Mouse (Mus musculus): Measurements from ENCODE around the gene Gm4981. TPM values are rescaled to one million over a fixed set of nuclear protein-coding genes. Genes with fewer than 3 reads are reported as not detected.
"Not testable (repeated sequence)": the region's sequence is repeated elsewhere in the genome, so short reads cannot be mapped to it uniquely, and the experiment has no call there.

Gene Gm4981
- not detected in 2 replicates for polyA plus RNA-seq (2016; fragmentation: Nextera tagmentation; extraction: Ambion mirVana)

DNA sequence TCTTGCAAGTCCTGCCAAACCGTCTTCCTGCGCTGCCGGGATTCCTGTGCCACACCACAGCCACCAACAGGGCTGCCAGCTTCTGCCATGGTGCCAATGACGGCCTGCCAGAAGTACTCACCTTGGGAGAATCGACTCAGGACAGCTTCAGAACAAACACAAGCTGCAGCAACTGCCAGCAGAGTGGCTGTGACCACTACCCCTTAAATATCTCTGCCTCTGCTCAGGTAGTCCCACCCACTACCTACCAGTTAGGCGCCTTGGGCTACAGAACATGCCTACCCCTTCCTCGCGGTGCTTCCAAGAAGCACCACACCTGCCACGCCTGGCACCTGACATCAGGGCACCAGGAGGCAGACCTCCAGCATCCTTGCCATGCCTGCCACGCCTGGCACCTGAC is at the start of gene Gm4981:
TSS of gene Gm4981 (minus strand) at position 89 of the 400 bp plus-strand sequence.
- Histone ChIP-seq H3K27ac (no peak within 1 kb of the TSS), H3K4me1 (no peaks in the 10 kb centered on the region), H3K4me3 (no peak within 1 kb of the TSS), H3K9ac (no peak within 1 kb of the TSS), H3K9me3 (replicated peaks) (peaks cover 18% of the 10 kb centered on the region), H3K36me3 (no peaks in the 10 kb centered on the region), H3K4me2 (no peak within 1 kb of the TSS), H3K27me3 (replicated peaks) (no peaks in the 10 kb centered on the region)
- WGBS (ENCODE audit: insufficient replicate concordance), result 75% methylated on average over 10 of the region's 10 CpGs
- ATAC-seq, result no peak

DNA sequence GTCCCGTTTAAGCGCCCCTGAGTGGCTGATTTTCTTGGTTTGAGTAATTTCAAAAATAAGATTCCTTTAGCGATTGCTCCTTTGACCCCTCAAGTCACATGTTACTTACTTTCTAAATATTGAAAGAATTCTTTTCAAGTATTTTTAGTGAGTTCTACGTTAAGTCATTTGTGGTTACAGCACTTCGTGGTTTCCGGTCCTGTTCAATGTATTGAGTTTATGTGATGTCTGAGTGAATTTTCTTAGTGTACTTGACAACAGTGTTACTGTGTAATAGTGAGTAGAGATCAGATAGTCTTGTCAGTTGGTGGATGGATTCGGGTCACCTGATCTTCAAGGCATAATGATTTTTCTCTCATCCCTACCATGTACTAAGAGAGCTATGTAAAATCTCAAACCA is 45.7 kb upstream of the Gm4981 start:
- WGBS (ENCODE audit: insufficient replicate concordance), result 78% methylated on average over 7 of the region's 7 CpGs
- H3K36me3 ChIP-seq, result peaks cover 67% of the 10 kb centered on the region
- no peak overlapping the region for H3K4me2 ChIP-seq
- no peaks in the 10 kb centered on the region for H3K4me1 ChIP-seq
- ATAC-seq, result no peak
- H3K27me3 ChIP-seq (replicated peaks), result no peaks in the 10 kb centered on the region
- no peak overlapping the region for H3K9ac ChIP-seq
- H3K9me3 ChIP-seq (replicated peaks), result no peaks in the 10 kb centered on the region
- H3K4me3 ChIP-seq, result no peak overlapping the region
- H3K27ac ChIP-seq, result no peak overlapping the region

DNA sequence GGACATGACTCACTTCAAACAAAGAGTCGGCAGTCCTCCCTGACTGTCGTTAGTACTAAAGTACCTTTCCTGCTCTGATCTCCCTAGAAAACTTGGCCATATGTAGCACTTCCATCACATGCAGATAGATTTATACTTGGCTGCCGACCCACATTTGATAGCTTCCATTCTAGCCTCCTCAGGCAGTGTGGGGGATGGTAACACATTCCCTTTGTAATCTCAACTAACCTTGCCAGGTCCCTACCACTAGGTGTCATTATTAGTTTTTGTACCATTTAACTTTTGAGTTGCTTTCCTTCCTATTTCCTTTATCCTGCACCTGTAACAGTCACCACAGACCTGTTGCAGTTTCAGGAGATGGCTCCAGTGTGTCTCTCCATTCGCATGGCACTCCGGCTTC is 22.0 kb upstream of the Gm4981 start:
- H3K27me3 ChIP-seq (replicated peaks), result no peaks in the 10 kb centered on the region
- 66% methylated on average over 5 of the region's 5 CpGs for WGBS (ENCODE audit: insufficient replicate concordance)
- no peak for ATAC-seq

DNA sequence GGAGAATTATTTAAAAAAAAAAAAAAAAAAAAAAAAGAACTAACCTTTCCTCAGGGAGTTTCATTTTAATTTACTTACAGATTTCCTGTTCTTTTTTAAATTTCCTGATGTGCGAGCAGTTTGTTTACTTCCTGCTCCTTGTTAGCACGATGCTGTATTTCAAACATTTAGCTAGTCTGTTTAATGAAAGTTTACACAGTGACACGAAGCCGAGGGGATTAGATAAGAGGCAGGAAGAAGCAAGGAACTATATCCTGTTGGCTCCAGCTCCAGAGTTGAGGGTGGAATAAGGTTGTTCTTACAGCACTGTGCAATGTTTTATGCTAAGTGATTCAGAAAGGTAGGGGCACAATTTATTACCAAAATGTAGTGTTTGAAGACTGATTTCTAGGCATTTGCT is 19.5 kb upstream of the Gm4981 start:
- Histone ChIP-seq H3K9me3 (replicated peaks) (no peaks in the 10 kb centered on the region), H3K36me3 (peaks cover 23% of the 10 kb centered on the region), H3K27me3 (replicated peaks) (no peaks in the 10 kb centered on the region), H3K27ac (no peak overlapping the region), H3K9ac (peak overlapping the region; percentile 85), H3K4me2 (peak overlapping the region; percentile 82), H3K4me3 (peak overlapping the region; percentile 88), H3K4me1 (peaks cover 18% of the 10 kb centered on the region)
- ATAC-seq, result no peak
- WGBS (ENCODE audit: insufficient replicate concordance), result 5% methylated on average over 4 of the region's 4 CpGs

More for the DNA sequence above, 22.0 kb upstream of the Gm4981 start:
- no peak overlapping the region for H3K27ac ChIP-seq
- no peak overlapping the region for H3K4me3 ChIP-seq
- H3K4me2 ChIP-seq, result no peak overlapping the region
- H3K9me3 ChIP-seq (replicated peaks), result no peaks in the 10 kb centered on the region
- H3K4me1 ChIP-seq, result peaks cover 18% of the 10 kb centered on the region
- H3K36me3 ChIP-seq, result peaks cover 35% of the 10 kb centered on the region
- no peak overlapping the region for H3K9ac ChIP-seq

DNA sequence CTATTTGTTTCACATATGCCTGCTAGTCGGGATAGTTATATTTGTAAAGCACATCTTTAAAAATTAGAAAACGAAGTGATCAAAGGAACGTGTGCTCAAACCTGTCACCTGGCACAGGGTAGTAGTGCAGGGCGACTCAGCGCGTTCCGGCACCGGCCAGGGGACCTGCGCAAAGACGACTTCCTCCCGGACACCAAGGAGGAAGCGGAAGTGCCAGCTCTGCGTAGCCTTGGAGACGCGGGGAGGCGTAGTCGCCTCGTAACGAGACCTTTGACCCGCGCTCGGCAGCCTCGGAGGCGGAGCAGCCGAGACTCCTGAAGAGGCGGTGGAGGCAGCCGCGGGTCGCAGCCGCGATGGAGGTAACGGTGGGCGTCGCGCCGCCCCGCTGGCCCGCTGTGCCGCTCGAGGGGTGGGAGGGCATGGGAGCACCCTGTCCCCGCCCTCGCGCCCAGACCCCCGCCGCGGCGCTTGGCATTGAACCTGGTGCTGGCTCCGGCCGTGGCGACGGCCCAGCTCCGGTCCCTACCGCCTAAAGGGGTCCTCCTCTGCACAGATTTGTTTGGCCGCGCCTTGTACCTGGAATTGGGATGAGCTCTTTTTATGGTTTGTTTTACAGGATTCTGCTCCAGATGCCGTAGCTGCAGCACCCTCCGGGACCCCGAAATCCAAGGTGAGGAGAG is 18.9 kb upstream of the Gm4981 start, which contains the start of gene Gcc2:
TSS of gene Gcc2 (plus strand) at position 285 of the 680 bp plus-strand sequence.
- under 1% methylated on average over 57 of the region's 58 CpGs for WGBS (ENCODE audit: insufficient replicate concordance)
- ATAC-seq, result peak; percentile 99
- peak within 1 kb of the TSS; percentile 72 for H3K27ac ChIP-seq

DNA sequence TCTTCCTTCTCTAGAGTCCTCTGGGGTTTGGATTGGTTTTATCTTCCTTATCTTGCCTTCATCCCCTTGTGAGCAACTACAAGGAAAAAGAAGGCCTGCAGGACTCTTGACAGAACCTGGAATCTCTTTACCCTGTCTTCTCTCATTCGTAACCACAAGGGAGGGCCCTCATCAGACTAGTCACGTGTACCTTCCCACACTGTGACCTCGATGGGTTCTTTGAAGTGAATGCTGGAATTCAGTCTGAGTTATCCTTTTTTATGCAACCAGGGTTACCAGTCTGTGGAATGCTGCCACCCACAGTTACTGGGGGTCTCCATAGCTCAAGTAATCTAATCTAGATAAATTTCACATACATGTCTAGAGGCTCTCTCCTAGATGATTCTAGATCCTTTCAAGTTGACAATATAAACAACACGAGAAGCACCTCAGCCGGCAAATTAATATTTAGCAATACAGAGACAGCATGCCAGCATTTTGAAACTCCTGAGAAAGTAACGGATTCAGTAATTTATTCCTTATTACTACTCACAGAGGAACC is 18.2 kb upstream of the Gm4981 start:
- Histone ChIP-seq H3K4me1 (peaks cover 18% of the 10 kb centered on the region), H3K36me3 (peaks cover 16% of the 10 kb centered on the region), H3K4me3 (peak overlapping the region; percentile 88), H3K27me3 (replicated peaks) (no peaks in the 10 kb centered on the region), H3K9ac (peak overlapping the region; percentile 85; the same call in 1 of the 2 replicates), H3K27ac (no peak overlapping the region), H3K4me2 (peak overlapping the region; percentile 82), H3K9me3 (replicated peaks) (no peaks in the 10 kb centered on the region)
- WGBS (ENCODE audit: insufficient replicate concordance), result 24% methylated on average over 6 of the region's 6 CpGs
- ATAC-seq, result 0 out of 2 replicates have a peak, but pooled peaks have one; percentile 13

More for the DNA sequence above, 18.9 kb upstream of the Gm4981 start, which contains the start of gene Gcc2:
- Histone ChIP-seq H3K4me3 (peak within 1 kb of the TSS; percentile 88), H3K9ac (peak within 1 kb of the TSS; percentile 85), H3K36me3 (peaks cover 22% of the 10 kb centered on the region), H3K27me3 (replicated peaks) (no peaks in the 10 kb centered on the region), H3K4me2 (peak within 1 kb of the TSS; percentile 82), H3K9me3 (replicated peaks) (no peaks in the 10 kb centered on the region), H3K4me1 (peaks cover 18% of the 10 kb centered on the region)

DNA sequence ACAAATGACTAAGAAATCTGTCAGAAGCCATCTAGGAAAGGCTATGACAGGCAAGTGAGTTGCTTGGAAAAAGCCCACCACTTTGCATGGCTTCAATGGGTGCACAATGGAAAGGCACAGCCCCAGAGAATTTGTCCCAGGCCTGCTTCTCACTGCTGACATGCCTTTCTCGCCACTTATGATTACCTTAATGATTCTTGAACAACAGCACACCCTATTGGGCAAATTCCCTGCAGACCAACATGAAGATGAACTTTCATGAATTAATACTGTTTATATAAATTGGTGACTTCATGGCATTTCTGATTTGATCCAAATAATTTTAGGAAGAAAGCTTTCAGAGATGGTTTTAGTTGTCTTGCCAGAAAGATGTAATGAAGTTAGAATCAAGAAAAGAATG is 13.0 kb upstream of the Gm4981 start:
- Histone ChIP-seq H3K4me1 (peaks cover 2% of the 10 kb centered on the region), H3K4me3 (no peak overlapping the region), H3K27ac (no peak overlapping the region), H3K9me3 (replicated peaks) (no peaks in the 10 kb centered on the region), H3K27me3 (replicated peaks) (no peaks in the 10 kb centered on the region), H3K4me2 (no peak overlapping the region), H3K9ac (no peak overlapping the region), H3K36me3 (no peaks in the 10 kb centered on the region)
- WGBS (ENCODE audit: insufficient replicate concordance), result 19% methylated on average over 1 of the region's 1 CpGs
- no peak for ATAC-seq

DNA sequence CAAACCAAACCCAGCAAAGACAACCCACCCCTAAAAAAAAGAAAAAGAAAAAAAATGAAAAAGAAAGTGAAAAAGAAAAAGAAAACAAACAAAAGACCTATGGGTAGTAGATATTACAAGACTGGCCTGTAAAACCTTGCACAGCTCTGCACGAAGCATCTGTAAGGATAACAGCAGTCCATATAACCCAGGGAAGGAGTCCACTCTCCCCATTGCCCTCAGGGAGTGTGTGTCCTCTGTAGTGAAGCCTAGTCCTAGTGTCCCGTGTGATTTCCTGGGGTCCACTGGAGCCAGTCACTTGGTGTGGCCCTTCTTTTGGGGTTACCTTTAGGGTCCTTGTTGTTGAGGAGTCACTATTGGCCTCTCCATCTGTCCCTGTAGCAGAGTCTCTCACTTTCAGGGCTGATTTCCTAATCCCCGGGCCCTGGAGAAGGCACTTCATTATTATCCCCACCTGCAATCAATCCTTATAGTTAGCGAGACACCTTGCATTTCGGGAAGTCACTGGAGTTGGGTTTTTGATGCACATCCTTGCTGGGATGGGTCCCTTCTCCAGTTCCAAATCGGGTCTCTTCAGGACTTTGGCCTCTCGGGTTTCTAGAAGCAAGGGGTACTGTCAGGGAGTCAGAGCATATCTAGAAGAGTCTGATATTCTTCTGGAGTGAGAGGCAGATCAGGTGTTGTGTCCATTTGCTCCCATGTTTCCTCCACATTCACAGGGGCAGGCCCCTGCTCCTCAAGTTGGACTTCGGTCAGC is 2.7 kb upstream of the Gm4981 start:
- not testable (repeated sequence) for H3K4me3 ChIP-seq; H3K9me3 ChIP-seq (replicated peaks); H3K4me1 ChIP-seq; H3K27ac ChIP-seq; H3K4me2 ChIP-seq; H3K36me3 ChIP-seq; H3K27me3 ChIP-seq (replicated peaks); H3K9ac ChIP-seq
- WGBS (ENCODE audit: insufficient replicate concordance), result 64% methylated on average over 8 of the region's 8 CpGs
- ATAC-seq, result peak; percentile 77

DNA sequence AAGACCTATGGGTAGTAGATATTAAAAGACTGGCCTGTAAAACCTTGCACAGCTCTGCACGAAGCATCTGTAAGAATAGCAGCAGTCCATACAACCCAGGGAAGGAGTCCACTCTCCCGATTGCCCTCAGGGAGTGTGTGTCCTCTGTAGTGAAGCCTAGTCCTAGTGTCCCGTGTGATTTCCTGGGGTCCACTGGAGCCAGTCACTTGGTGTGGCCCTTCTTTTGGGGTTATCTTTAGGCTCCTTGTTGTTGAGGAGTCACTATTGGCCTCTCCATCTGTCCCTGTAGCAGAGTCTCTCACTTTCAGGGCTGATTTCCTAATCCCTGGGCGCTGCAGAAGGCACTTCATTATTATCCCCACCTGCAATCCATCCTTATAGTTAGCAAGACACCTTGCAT is 1.5 kb downstream of the Gm4981 start:
- not testable (repeated sequence) for H3K27me3 ChIP-seq (replicated peaks); H3K27ac ChIP-seq; H3K36me3 ChIP-seq; H3K4me1 ChIP-seq; H3K9ac ChIP-seq; H3K4me3 ChIP-seq; ATAC-seq; H3K4me2 ChIP-seq
- H3K9me3 ChIP-seq (replicated peaks), result peaks cover 22% of the 10 kb centered on the region
- 62% methylated on average over 4 of the region's 4 CpGs for WGBS (ENCODE audit: insufficient replicate concordance)

DNA sequence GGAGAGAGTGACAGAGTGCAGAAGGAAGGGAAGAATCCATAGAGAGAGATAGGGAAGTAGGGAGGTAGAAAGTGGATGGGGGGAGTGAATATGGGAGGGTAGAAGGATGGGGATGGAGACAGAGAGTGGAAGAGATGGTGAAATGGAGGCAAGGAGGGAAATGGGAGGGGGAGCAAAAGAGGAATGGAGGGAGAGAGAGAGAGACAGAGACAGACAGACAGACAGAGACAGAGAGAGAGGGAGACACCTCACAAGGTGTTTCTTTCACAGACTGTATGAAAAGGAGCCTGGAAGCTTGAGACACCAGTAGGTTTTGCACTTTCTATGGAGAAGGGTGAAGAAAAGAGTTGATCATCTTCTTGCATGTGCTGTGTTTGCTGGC is 2.8 kb downstream of the Gm4981 start:
- not testable (repeated sequence) for H3K4me3 ChIP-seq; H3K27ac ChIP-seq; ATAC-seq; H3K4me2 ChIP-seq; H3K36me3 ChIP-seq; H3K27me3 ChIP-seq (replicated peaks); H3K9ac ChIP-seq; H3K4me1 ChIP-seq
- peaks cover 19% of the 10 kb centered on the region for H3K9me3 ChIP-seq (replicated peaks)

DNA sequence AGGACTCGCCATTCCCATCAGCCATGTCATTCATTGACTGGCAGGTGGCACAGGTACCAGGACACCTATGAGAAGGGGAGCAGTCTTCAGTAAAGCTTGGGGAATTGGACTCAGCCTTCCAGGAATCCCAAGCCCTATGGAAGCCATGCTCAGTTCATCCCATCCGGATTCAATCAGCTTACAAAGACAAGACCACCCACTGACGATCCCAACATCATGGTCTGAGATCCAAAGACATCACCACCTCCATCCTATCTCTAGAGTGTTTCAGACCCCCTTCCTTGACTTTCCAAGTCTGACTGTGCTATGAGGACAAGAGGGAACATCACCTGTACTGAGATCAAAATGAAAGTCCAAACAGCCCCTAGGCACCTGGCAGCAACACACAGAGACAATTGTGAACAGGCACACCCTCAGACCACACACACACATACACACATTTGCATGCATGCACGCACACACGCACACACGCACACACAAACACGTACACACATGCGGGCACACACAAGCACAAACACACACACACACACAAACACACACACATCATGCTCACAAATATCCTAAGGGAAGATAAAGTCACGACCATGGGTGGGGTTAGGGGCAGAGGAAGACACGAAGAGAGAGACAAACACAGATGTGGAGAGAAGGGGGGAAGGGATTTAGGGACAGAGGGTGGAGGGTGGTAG is 3.3 kb downstream of the Gm4981 start:
- H3K27ac ChIP-seq; H3K27me3 ChIP-seq (replicated peaks); H3K4me2 ChIP-seq; H3K9ac ChIP-seq; H3K4me3 ChIP-seq; H3K4me1 ChIP-seq; H3K36me3 ChIP-seq: not testable (repeated sequence)
- peaks cover 19% of the 10 kb centered on the region for H3K9me3 ChIP-seq (replicated peaks)
- 60% methylated on average over 10 of the region's 10 CpGs for WGBS (ENCODE audit: insufficient replicate concordance)
- peak; percentile 53 for ATAC-seq

DNA sequence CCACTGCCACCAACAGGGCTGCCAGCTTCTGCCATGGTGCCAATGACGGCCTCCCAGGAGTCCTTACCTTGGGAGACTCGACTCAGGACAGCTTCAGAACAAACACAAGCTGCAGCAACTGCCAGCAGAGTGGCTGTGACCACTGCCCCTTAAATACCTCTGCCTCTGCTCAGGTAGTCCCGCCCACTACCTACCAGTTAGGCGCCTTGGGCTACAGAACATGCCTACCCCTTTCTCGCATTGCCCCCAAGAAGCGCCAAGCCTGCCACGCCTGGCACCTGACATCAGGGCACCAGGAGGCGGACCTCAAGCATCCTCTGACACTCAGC is 3.9 kb downstream of the Gm4981 start, which contains the start of gene Duxf3:
TSS of gene Duxf3 (minus strand) at position 35 of the 329 bp plus-strand sequence.
- not testable (repeated sequence) for H3K27me3 ChIP-seq (replicated peaks); H3K36me3 ChIP-seq; H3K27ac ChIP-seq; H3K4me3 ChIP-seq; H3K9ac ChIP-seq; H3K4me2 ChIP-seq; H3K4me1 ChIP-seq
- H3K9me3 ChIP-seq (replicated peaks), result peaks cover 19% of the 10 kb centered on the region
- peak; percentile 51 for ATAC-seq
- 62% methylated on average over 6 of the region's 8 CpGs for WGBS (ENCODE audit: insufficient replicate concordance)

Data from liver, embryonic 12.5 days (tissue).